Mouse (Mus musculus): ENCODE results near the gene Scgb2b15.
"Not testable (repeated sequence)": the region's sequence is repeated elsewhere in the genome, so short reads cannot be mapped to it uniquely, and the experiment has no call there.

Scgb2b15 gene

DNA sequence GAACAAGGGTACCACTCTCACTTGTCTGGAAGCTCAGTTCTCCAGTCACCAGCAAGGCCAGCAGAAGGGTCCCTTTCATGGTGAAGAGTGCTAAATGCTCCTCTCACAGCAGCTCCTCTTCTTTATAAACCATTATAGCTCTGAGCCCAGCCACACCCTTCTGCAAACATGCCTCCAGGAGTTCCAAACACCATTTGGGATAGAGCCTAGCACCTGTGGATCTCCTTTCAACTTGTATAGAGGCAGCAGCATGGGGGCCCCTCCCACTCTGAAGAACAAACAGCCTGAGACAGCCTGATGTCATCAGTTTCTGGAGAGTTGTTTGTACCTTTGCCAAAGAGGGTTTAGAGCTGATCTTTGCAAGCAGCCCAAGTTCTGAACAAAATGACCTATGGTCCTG lies at the start of gene Scgb2b15:
Scgb2b15 (minus strand) TSS at position 101 of the 400 bp plus-strand sequence.
- not testable (repeated sequence) for DNase-seq (ENCODE audit: low spot score)

DNA sequence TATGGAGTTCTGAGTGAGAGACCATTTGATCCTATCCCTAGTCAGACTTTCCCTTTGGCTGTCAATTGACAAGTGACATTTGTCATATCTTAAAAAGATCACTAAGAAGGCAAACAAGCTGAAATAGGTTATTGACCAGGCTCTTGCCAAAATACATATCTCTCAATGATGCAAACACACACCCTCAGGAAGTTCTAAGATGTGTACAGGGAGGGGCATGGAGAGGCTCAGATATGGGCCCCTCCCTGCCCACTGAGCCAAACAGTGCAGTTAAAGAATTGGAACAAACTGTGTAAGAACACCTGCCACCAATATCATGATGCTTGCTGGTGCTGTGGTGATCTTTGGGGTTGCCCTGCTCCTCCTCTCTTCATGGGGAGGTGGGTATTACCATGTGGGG lies 6.8 kb upstream of the Scgb2b15 start, which contains the start of gene Scgb1b15:
Scgb1b15 (plus strand) TSS at position 301 of the 400 bp plus-strand sequence.
- not testable (repeated sequence) for DNase-seq (ENCODE audit: low spot score)

Measured in ovary, adult 18-20 months (tissue).